8 mouse cellular contexts compared by ENCODE assay signal in the genomic region with DNA sequence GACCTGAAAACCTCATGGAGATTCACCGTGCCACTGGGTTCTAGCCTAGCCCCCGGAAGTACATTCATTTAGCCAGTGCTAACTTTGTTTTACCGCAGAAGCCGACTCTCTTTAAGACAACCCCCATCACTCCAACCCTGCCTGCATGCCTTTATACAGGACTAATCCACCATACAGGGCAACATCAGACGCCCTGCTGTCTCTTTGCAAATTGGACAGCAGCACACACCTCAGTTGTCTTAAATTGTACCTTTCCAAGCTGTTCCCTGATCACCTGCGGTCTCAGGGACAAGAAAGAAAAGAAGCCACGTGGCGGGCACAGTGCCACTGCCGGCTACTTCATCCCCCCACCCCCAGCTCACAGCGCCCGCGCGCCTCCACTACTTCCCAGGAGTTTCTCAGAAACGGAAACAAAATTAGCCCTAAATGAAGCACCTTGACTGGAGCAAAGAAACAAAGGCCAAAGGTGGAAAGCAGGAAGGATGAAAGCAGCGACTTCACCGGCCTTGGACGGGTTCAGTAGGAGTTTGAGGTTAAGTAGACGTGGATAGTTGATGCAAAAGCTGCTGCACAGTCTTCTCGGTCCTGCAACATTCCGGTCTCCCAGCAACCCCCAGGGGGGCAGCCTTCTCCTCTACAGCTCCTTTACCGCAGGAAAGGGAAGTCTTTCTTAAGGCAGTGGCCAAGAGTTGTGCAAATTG.
A peak's percentile ranks its signal among the peaks of the same experiment; 100 is the strongest.
DNase-seq lines count a peak whose midpoint lies in the region; ATAC-seq lines count a peak whose summit lies in the region.

No protein-coding gene starts in this region.

- WGBS in forebrain, embryonic 12.5 days: 4% methylated on average over 21 of the region's 21 CpGs

- peaks cover 24% of the 10 kb centered on the region; the same call in 1 of the 2 replicates for H3K27me3 ChIP-seq in forebrain, embryonic 12.5 days

- no peaks in the 10 kb centered on the region for H3K36me3 ChIP-seq in forebrain, embryonic 12.5 days (replicated peaks)

- no peaks in the 10 kb centered on the region for H3K9me3 ChIP-seq in forebrain, embryonic 12.5 days

- peak; percentile 15 to 33 for DNase-seq in gastrocnemius, postnatal 4 days (ENCODE audit: low spot score in 2 of 2)
- no peak for DNase-seq in gastrocnemius, postnatal 14 days
- DNase-seq in kidney, adult 11 months: peak; percentile 50
- peak; percentile 20 for DNase-seq in lung, postnatal 36 days
- no peak for DNase-seq in Muller cell, postnatal 12 days (ENCODE audit: inconsistent ontology term)
- DNase-seq in layer of hippocampus, postnatal 36 days: no peak
- DNase-seq in testis, postnatal 10 days (ENCODE audit: low spot score): no peak

- H3K4me1 ChIP-seq in forebrain, embryonic 12.5 days: peaks cover 22% of the 10 kb centered on the region

- peak overlapping the region; percentile 42 for H3K4me2 ChIP-seq in forebrain, embryonic 12.5 days

- no peak overlapping the region for H3K9ac ChIP-seq in forebrain, embryonic 12.5 days

- no peak for ATAC-seq in forebrain, embryonic 12.5 days (ENCODE audit: low FRiP score)

- H3K4me3 ChIP-seq in forebrain, embryonic 12.5 days (replicated peaks): 0 out of 2 replicates have a peak overlapping the region, but pooled peaks have one; percentile 4

- no peak overlapping the region for H3K27ac ChIP-seq in forebrain, embryonic 12.5 days

- intact Hi-C loops in gastrocnemius, postnatal 14 days (cut with DNase I; ENCODE audit: low total_unique reads): no loop called here

Comparison
In these comparisons a context has a peak if more than half of its experiments do, and no peak if none do; other contexts are left out.
1. DNase-seq: peak in gastrocnemius, postnatal 4 days (2 of 2), kidney, adult 11 months (single experiment) and lung, postnatal 36 days (single experiment); none in gastrocnemius, postnatal 14 days (single experiment), Muller cell, postnatal 12 days (single experiment), layer of hippocampus, postnatal 36 days (0 of 2) and testis, postnatal 10 days (single experiment).